Mouse (Mus musculus): ENCODE measurements around the gene Adgrl2. TPM values are rescaled to one million over a fixed set of nuclear protein-coding genes. Genes with fewer than 3 reads are reported as not detected.

The Adgrl2 gene
- total and polyA plus RNA-seq, 3 experiments: not detected

DNA sequence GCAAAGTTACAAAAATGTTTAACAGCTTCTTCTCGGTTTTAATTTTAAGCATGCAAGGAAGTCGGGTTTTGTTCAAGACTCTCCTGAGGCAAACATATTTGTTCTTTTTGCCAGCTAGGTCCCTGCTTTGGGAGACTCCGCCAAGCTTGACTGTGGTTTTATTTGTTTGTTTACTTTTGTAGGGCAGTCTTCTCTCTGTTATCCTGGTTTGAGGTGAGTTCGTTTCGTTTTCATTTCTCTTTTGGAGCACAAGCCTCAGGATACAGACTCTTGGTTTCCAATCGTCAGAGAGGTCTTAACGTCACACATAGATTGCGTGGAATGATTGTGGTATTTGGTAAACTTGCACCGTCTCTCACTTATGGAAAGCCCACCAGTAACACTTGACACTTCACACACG is 8.3 kb upstream of the Adgrl2 start:
- Histone ChIP-seq H3K36me3 (ENCODE audit: control insufficient read depth in 1 of 2, insufficient read depth in 2 of 2, low read length in 2 of 2) (no peaks in the 10 kb centered on the region), H3K4me3 (ENCODE audit: control insufficient read depth in 1 of 2, insufficient read depth in 1 of 2, low read depth in 2 of 2, low read length in 2 of 2) (no peak overlapping the region), H3K27me3 (ENCODE audit: control insufficient read depth in 1 of 2, insufficient read depth in 2 of 2, low read length in 2 of 2) (no peaks in the 10 kb centered on the region), H3K9me3 (replicated peaks; ENCODE audit: insufficient read depth, low read length) (no peaks in the 10 kb centered on the region), H3K27ac (ENCODE audit: control insufficient read depth, low read depth, low read length) (no peak overlapping the region), H3K9ac (ENCODE audit: control insufficient read depth, low read depth, low read length, poor library complexity, severe bottlenecking) (no peak overlapping the region), H3K4me1 (ENCODE audit: control insufficient read depth in 1 of 2, insufficient read depth in 2 of 2, low read length in 2 of 2) (no peaks in the 10 kb centered on the region), H3K79me2 (ENCODE audit: control insufficient read depth, insufficient read depth, low read length, poor library complexity) (no peaks in the 10 kb centered on the region)
- no peak for DNase-seq (ENCODE audit: low read depth, low spot score)
- TF ChIP-seq ZMIZ1 (IDR thresholded peaks at IDR 0.05; ENCODE audit: low read depth, low read length) (no peak), RAD21 (IDR thresholded peaks at IDR 0.05; ENCODE audit: low read depth, low read length) (no peak), NRF1 (IDR thresholded peaks at IDR 0.05; ENCODE audit: insufficient read depth, low read depth, low read length, poor library complexity, severe bottlenecking) (no peak), MYC (IDR thresholded peaks at IDR 0.05; ENCODE audit: low read depth, low read length) (no peak), ETS1 (IDR thresholded peaks at IDR 0.05; ENCODE audit: low read depth, low read length) (no peak), CHD2 (IDR thresholded peaks at IDR 0.05; ENCODE audit: low read length) (no peak), BHLHE40 (IDR thresholded peaks at IDR 0.05; ENCODE audit: borderline replicate concordance, low read depth, low read length) (no peak), GABPA (IDR thresholded peaks at IDR 0.05; ENCODE audit: low read depth, low read length) (no peak)

DNA sequence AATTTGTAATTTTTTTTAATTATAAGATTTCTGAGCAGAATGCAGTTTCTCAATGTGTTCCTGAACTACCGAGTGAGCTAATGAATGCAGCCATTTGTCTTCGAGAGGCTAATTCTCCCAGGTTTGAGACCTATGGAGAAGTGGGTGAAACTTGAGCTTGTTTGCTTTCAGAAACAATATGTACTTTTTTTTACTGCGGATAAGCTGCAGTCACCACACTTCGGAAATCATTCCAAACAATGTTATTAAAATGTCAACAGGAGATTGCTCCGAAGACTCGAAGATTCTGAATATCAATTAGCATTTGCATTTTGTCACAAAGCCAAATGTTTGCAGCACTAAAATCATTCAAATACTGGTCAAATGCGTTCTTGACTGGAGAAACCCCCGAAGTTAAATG is 701 bp upstream of the Adgrl2 start:
- Histone ChIP-seq H3K4me1 (ENCODE audit: control insufficient read depth in 1 of 2, insufficient read depth in 2 of 2, low read length in 2 of 2) (no peaks in the 10 kb centered on the region), H3K27ac (ENCODE audit: control insufficient read depth, low read depth, low read length) (no peak overlapping the region), H3K27me3 (ENCODE audit: control insufficient read depth in 1 of 2, insufficient read depth in 2 of 2, low read length in 2 of 2) (no peaks in the 10 kb centered on the region), H3K36me3 (ENCODE audit: control insufficient read depth in 1 of 2, insufficient read depth in 2 of 2, low read length in 2 of 2) (no peaks in the 10 kb centered on the region), H3K4me3 (ENCODE audit: control insufficient read depth in 1 of 2, insufficient read depth in 1 of 2, low read depth in 2 of 2, low read length in 2 of 2) (no peak overlapping the region), H3K9me3 (replicated peaks; ENCODE audit: insufficient read depth, low read length) (no peaks in the 10 kb centered on the region), H3K9ac (ENCODE audit: control insufficient read depth, low read depth, low read length, poor library complexity, severe bottlenecking) (no peak overlapping the region), H3K79me2 (ENCODE audit: control insufficient read depth, insufficient read depth, low read length, poor library complexity) (no peaks in the 10 kb centered on the region)
- no peak for DNase-seq (ENCODE audit: low read depth, low spot score)
- TF ChIP-seq USF1 (IDR thresholded peaks at IDR 0.05; ENCODE audit: low read depth, low read length): no peak
- no peak for TF ChIP-seq JUND (IDR thresholded peaks at IDR 0.05; ENCODE audit: low read depth, low read length)
- no peak for TF ChIP-seq NELFE (IDR thresholded peaks at IDR 0.05; ENCODE audit: low read depth, low read length)
- no peak for TF ChIP-seq EP300 (IDR thresholded peaks at IDR 0.05; ENCODE audit: low read depth in 1 of 2, low read length in 2 of 2)
- TF ChIP-seq ETS1 (IDR thresholded peaks at IDR 0.05; ENCODE audit: low read depth, low read length): no peak
- TF ChIP-seq USF2 (IDR thresholded peaks at IDR 0.05; ENCODE audit: borderline replicate concordance in 1 of 2, insufficient read depth in 1 of 2, low read depth in 1 of 2, low read length in 2 of 2): no peak
- no peak for TF ChIP-seq ZKSCAN1 (IDR thresholded peaks at IDR 0.05; ENCODE audit: low read depth, low read length)
- TF ChIP-seq BHLHE40 (IDR thresholded peaks at IDR 0.05; ENCODE audit: borderline replicate concordance, low read depth, low read length): no peak
- no peak for TF ChIP-seq MAZ (IDR thresholded peaks at IDR 0.05; ENCODE audit: low read depth, low read length)
- no peak for TF ChIP-seq CTCF (IDR thresholded peaks at IDR 0.05 in 2 of 3, conservative IDR thresholded peaks at IDR 0.05 in 1 of 3; ENCODE audit: control insufficient read depth in 1 of 3, insufficient read depth in 1 of 3, low read depth in 2 of 3, low read length in 3 of 3, poor library complexity in 1 of 3, severe bottlenecking in 1 of 3)
- TF ChIP-seq MAFK (IDR thresholded peaks at IDR 0.05; ENCODE audit: borderline replicate concordance, low read depth, low read length): no peak
- TF ChIP-seq RAD21 (IDR thresholded peaks at IDR 0.05; ENCODE audit: low read depth, low read length): no peak
- no peak for TF ChIP-seq MAX (IDR thresholded peaks at IDR 0.05; ENCODE audit: low read length)
- no peak for TF ChIP-seq CHD2 (IDR thresholded peaks at IDR 0.05; ENCODE audit: low read length)

All from MEL (cell line).